Mouse (Mus musculus) limb, embryonic 12.5 days (tissue): ENCODE results near the gene Tspan7. TPM values are rescaled to one million over a fixed set of nuclear protein-coding genes. Genes with fewer than 3 reads are reported as not detected.

ENCODE experiments used
- ATAC-seq: fragments of 200-750 bp; cut with Nextera tagmentation; 2 replicates; pipeline ENCODE4 v1.8.0; 2017; ENCODE audit warnings: low read depth, moderate TSS enrichment; ENCODE audit not compliant: insufficient number of reproducible peaks, insufficient read depth, low FRiP score, low TSS enrichment
- H3K27ac ChIP-seq: fragments of 300-500 bp; sonication (generic); 2 replicates; pipeline ENCODE4 v1.5.1; 2016; ENCODE audit warnings: mild to moderate bottlenecking, moderate library complexity
- H3K27me3 ChIP-seq: fragments of 300-500 bp; sonication (generic); 2 replicates; pipeline ENCODE4 v1.6.1; 2016; ENCODE audit warnings: mild to moderate bottlenecking, moderate library complexity
- H3K36me3 ChIP-seq: fragments of 300-500 bp; sonication (generic); 2 replicates; pipeline ENCODE4 v1.6.1; 2016; ENCODE audit warnings: mild to moderate bottlenecking, moderate library complexity
- H3K4me1 ChIP-seq: fragments of 300-500 bp; sonication (generic); replicated peaks from 2 replicates; pipeline ENCODE4 v1.6.1; 2016
- H3K4me2 ChIP-seq: fragments of 300-500 bp; sonication (generic); 2 replicates; pipeline ENCODE4 v1.6.1; 2016; ENCODE audit warnings: mild to moderate bottlenecking, moderate library complexity
- H3K4me3 ChIP-seq: fragments of 300-500 bp; sonication (generic); replicated peaks from 2 replicates; pipeline ENCODE4 v1.5.1; 2016; ENCODE audit warnings: mild to moderate bottlenecking
- H3K9ac ChIP-seq: fragments of 300-500 bp; sonication (generic); replicated peaks from 2 replicates; pipeline ENCODE4 v1.6.1; 2016; ENCODE audit warnings: mild to moderate bottlenecking, moderate library complexity
- H3K9me3 ChIP-seq: fragments of 300-500 bp; sonication (generic); 2 replicates; pipeline ENCODE4 v1.6.1; 2016; ENCODE audit warnings: mild to moderate bottlenecking, moderate library complexity
- WGBS: fragments of 180-500 bp; shearing (Covaris S2); methylation state at CpG from one replicate; pipeline ENCODE4 v1.1.7; 2016; 5-methylcytosine and 5-hydroxymethylcytosine counted together
- polyA plus RNA-seq: library from polyadenylated mRNA; unstranded; fragments of >200 nt; fragmentation: Nextera tagmentation; extraction: Ambion mirVana; gene quantifications from 2 replicates; pipeline ENCODE4 v1.2.1, GENCODE M21; 2016

Tspan7 gene
- polyA plus RNA-seq, 1 experiment from 2014 or later, result 50.5 TPM

DNA sequence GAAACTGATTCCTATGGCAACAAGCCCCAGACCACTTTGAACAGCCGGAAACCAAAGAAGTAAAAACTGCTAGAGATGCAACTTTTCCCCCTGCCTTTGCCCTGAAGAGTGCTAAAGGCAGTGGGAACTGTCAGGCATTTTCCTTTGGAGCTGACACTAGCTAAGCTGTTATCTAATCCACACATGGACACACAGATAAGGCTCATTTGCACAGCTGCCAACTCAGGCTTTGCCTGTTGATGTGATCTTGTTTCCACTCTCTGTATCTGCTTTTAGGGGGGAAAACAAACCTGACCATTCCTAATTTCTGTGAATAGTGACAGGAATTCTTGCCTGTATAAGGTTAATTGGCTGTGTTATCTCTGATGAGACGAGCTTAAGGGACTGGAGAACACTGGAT, 17.7 kb downstream of the Tspan7 start:
- H3K36me3 ChIP-seq, result no peaks in the 10 kb centered on the region
- H3K4me3 ChIP-seq, result no peak overlapping the region
- H3K4me2 ChIP-seq, result no peak overlapping the region
- H3K27ac ChIP-seq, result no peak overlapping the region
- WGBS, result 70% methylated on average over 2 of the region's 2 CpGs
- no peaks in the 10 kb centered on the region for H3K27me3 ChIP-seq
- no peak overlapping the region for H3K9ac ChIP-seq
- H3K4me1 ChIP-seq, result no peaks in the 10 kb centered on the region
- no peaks in the 10 kb centered on the region for H3K9me3 ChIP-seq
- no peak for ATAC-seq

GRCm38 (mm10) chrX:10514417-10514816, 29.5 kb downstream of the Tspan7 start:
- Histone ChIP-seq H3K9ac (no peak overlapping the region), H3K36me3 (no peaks in the 10 kb centered on the region), H3K27me3 (no peaks in the 10 kb centered on the region), H3K9me3 (no peaks in the 10 kb centered on the region), H3K27ac (no peak overlapping the region), H3K4me3 (no peak overlapping the region), H3K4me2 (no peak overlapping the region), H3K4me1 (no peaks in the 10 kb centered on the region)
- ATAC-seq, result no peak
- 62% methylated on average over 5 of the region's 5 CpGs for WGBS

DNA sequence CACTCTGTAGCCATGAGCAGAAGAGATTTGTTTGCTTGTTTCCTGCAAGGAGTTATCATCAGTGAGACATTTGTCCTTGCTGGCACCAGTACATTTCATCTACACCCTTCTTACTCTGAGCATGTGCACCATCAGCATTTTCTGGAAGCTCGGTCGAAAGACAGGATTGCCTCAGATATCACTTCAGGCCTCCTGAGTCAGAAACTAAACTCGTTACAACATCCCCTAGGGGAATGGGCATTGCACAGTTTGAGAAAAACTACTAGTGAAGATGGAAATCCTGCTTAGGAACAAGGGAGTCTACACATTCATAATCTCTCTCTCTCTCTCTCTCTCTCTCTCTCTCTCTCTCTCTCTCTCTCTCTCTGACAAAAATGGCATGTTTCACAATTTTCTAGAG, 30.0 kb downstream of the Tspan7 start:
- Histone ChIP-seq H3K4me3 (no peak overlapping the region), H3K9me3 (no peaks in the 10 kb centered on the region), H3K4me2 (no peak overlapping the region), H3K9ac (no peak overlapping the region), H3K4me1 (no peaks in the 10 kb centered on the region), H3K27ac (no peak overlapping the region), H3K36me3 (no peaks in the 10 kb centered on the region), H3K27me3 (no peaks in the 10 kb centered on the region)
- ATAC-seq, result no peak
- 69% methylated on average over 3 of the region's 3 CpGs for WGBS

- H3K36me3 ChIP-seq, result no peaks in the 10 kb centered on the region
- H3K4me3 ChIP-seq, result no peak overlapping the region
- H3K27me3 ChIP-seq, result no peaks in the 10 kb centered on the region
- ATAC-seq, result no peak
- no peaks in the 10 kb centered on the region for H3K4me1 ChIP-seq
- no peak overlapping the region for H3K4me2 ChIP-seq
- no peak overlapping the region for H3K27ac ChIP-seq
- H3K9me3 ChIP-seq, result no peaks in the 10 kb centered on the region
- 66% methylated on average over 7 of the region's 7 CpGs for WGBS
- H3K9ac ChIP-seq, result no peak overlapping the region
Measured at GRCm38 (mm10) chrX:10516448-10516847, 31.5 kb downstream of the Tspan7 start.

DNA sequence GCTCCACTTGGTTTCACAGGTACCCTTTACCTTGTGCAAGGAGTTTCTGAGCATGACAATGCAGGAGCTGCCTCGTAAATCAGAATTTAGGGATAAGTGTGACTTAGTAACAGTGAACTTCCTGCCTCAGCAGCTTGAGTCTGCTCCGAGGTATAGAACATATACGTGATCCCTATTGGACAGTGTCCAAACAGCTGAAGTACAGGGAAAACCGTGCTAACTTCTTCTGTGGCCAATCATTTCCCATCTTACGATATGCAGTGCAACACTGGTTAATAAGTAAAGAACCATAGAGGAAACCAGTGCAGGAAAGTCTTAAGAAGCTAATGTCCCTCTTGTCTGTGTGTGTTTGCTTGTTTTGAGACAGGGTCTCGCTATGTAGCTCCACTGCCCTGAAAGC, 32.0 kb downstream of the Tspan7 start:
- H3K4me2 ChIP-seq, result no peak overlapping the region
- no peak for ATAC-seq
- H3K9ac ChIP-seq, result no peak overlapping the region
- H3K27ac ChIP-seq, result no peak overlapping the region
- WGBS, result 78% methylated on average over 6 of the region's 6 CpGs
- no peaks in the 10 kb centered on the region for H3K36me3 ChIP-seq
- no peaks in the 10 kb centered on the region for H3K4me1 ChIP-seq
- H3K4me3 ChIP-seq, result no peak overlapping the region
- H3K9me3 ChIP-seq, result no peaks in the 10 kb centered on the region
- H3K27me3 ChIP-seq, result no peaks in the 10 kb centered on the region

DNA sequence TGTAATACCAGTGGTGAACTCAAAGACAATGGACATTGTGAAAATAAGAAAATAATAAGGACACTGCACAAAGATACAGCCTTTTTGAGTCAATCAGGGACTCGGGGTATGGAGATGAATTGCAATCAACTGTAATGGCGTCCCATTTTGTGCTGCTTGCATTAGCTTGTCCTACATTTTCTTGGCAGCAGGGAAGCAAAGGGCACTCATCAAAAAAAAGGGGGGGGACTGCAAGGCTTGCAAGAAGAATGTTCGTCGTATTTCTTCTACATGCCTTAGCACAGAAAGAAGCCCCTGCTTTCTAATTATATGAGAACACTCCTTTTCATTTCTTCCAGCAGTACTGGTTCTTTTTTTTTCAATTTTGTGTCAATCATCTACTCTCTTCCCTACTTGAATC, 32.8 kb downstream of the Tspan7 start:
- no peak for ATAC-seq
- 82% methylated on average over 4 of the region's 4 CpGs for WGBS

DNA sequence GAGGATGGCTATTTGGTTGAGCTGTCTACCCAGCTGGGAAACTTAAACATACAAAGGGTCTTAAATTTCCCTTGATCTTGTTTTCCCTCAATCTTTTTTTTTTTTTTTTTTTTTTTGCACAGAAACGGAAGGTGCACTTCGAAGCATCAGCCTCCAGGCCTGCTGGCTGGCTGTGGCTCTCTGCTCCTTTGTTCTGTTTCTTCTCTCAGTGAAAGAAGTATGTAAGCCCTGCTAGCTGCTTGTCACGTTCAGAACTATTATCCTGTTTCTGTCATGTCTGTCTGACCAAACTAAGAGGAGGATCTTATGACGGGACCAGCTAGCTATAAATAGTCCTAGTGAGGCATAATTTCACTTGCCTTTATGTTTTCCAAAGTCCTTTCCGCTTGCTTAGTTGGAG, 33.6 kb downstream of the Tspan7 start:
- WGBS, result 54% methylated on average over 5 of the region's 5 CpGs
- Histone ChIP-seq H3K4me1 (no peaks in the 10 kb centered on the region), H3K9ac (no peak overlapping the region), H3K27me3 (no peaks in the 10 kb centered on the region), H3K9me3 (no peaks in the 10 kb centered on the region), H3K36me3 (no peaks in the 10 kb centered on the region), H3K27ac (no peak overlapping the region), H3K4me3 (no peak overlapping the region), H3K4me2 (no peak overlapping the region)
- no peak for ATAC-seq

More for the DNA sequence above, 32.8 kb downstream of the Tspan7 start:
- no peak overlapping the region for H3K4me2 ChIP-seq
- H3K4me3 ChIP-seq, result no peak overlapping the region
- H3K9me3 ChIP-seq, result no peaks in the 10 kb centered on the region
- no peaks in the 10 kb centered on the region for H3K27me3 ChIP-seq
- H3K27ac ChIP-seq, result no peak overlapping the region
- H3K36me3 ChIP-seq, result no peaks in the 10 kb centered on the region
- no peak overlapping the region for H3K9ac ChIP-seq
- no peaks in the 10 kb centered on the region for H3K4me1 ChIP-seq

DNA sequence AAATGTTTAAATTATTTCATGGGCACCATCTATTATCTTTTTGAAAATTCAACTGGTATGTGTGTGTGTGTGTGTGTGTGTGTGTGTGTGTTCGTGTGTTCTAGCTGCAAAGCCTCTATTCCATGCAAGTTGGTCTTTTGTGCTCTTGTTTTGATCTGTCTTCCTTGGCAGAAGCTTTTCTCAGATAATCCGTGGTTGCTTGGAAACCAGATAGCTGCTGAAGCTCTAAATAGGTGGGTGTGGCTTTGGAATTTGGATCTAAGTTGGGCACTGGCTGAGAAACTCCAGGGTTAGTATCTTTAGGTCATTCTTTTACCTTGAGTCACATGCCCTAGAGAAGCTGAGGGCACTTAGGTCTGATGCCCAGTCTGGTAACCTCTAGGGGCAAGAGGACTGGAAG, 50.5 kb downstream of the Tspan7 start:
- Histone ChIP-seq H3K36me3 (no peaks in the 10 kb centered on the region), H3K27ac (no peak overlapping the region), H3K27me3 (no peaks in the 10 kb centered on the region), H3K4me3 (no peak overlapping the region), H3K4me1 (no peaks in the 10 kb centered on the region), H3K4me2 (no peak overlapping the region), H3K9ac (no peak overlapping the region), H3K9me3 (no peaks in the 10 kb centered on the region)
- ATAC-seq, result no peak
- 23% methylated on average over 2 of the region's 2 CpGs for WGBS

DNA sequence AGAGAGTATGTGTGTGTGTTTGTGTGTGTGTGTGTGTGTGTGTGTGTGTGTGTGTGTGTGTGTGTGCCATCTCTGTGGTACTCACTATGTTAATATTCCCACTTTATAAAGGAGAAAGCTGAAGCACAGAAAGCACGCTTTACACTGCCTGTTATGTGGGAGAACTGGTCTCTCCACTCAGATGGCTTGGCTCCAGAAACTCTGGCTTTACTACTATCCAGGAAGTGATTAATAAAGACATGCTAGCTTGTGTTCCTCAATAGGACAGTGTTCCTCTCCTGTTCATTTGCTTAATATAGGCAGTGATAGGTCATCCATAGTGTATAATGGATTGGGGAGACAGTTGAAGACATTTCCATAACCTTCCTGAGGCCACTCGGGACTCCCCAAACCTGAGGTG, 54.1 kb downstream of the Tspan7 start:
- Histone ChIP-seq H3K9me3 (no peaks in the 10 kb centered on the region), H3K4me2 (no peak overlapping the region), H3K27ac (no peak overlapping the region), H3K36me3 (no peaks in the 10 kb centered on the region), H3K4me1 (no peaks in the 10 kb centered on the region), H3K9ac (no peak overlapping the region), H3K27me3 (no peaks in the 10 kb centered on the region), H3K4me3 (no peak overlapping the region)
- WGBS, result 89% methylated on average over 2 of the region's 2 CpGs
- no peak for ATAC-seq

GRCm38 (mm10) chrX:10539482-10540166, 54.7 kb downstream of the Tspan7 start:
- Histone ChIP-seq H3K9ac (no peak overlapping the region), H3K9me3 (no peaks in the 10 kb centered on the region), H3K4me1 (no peaks in the 10 kb centered on the region), H3K4me2 (no peak overlapping the region), H3K27me3 (no peaks in the 10 kb centered on the region), H3K27ac (no peak overlapping the region), H3K36me3 (no peaks in the 10 kb centered on the region), H3K4me3 (no peak overlapping the region)
- 64% methylated on average over 6 of the region's 6 CpGs for WGBS
- ATAC-seq, result no peak

GRCm38 (mm10) chrX:10546840-10547239, 61.9 kb downstream of the Tspan7 start:
- no peaks in the 10 kb centered on the region for H3K9me3 ChIP-seq
- no peaks in the 10 kb centered on the region for H3K27me3 ChIP-seq
- no peaks in the 10 kb centered on the region for H3K36me3 ChIP-seq
- no peak overlapping the region for H3K27ac ChIP-seq
- no peak for ATAC-seq
- no peaks in the 10 kb centered on the region for H3K4me1 ChIP-seq
- WGBS, result 89% methylated on average over 3 of the region's 3 CpGs
- no peak overlapping the region for H3K9ac ChIP-seq
- no peak overlapping the region for H3K4me2 ChIP-seq
- no peak overlapping the region for H3K4me3 ChIP-seq

GRCm38 (mm10) chrX:10549708-10550107, 64.8 kb downstream of the Tspan7 start:
- no peaks in the 10 kb centered on the region for H3K4me1 ChIP-seq
- WGBS, result 72% methylated on average over 3 of the region's 3 CpGs
- H3K9ac ChIP-seq, result no peak overlapping the region
- no peak overlapping the region for H3K4me2 ChIP-seq
- no peak overlapping the region for H3K27ac ChIP-seq
- no peaks in the 10 kb centered on the region for H3K27me3 ChIP-seq
- no peaks in the 10 kb centered on the region for H3K9me3 ChIP-seq
- ATAC-seq, result no peak
- H3K4me3 ChIP-seq, result no peak overlapping the region
- no peaks in the 10 kb centered on the region for H3K36me3 ChIP-seq
